Mouse (Mus musculus) mature B cell (primary cell): ENCODE data around the gene Mamstr.

ENCODE experiments used
- in situ Hi-C: fragments of 300-500 bp; cut with MboI; formaldehyde crosslinking; loops from 2 replicates; pipeline ENCODE4 v1.14.3; 2019

Gene Mamstr

GRCm38 (mm10) chr7:45693921-45694591 is 54.3 kb downstream of the Mamstr start, which contains the start of gene Sec1:
Gene Sec1, minus strand, starts transcription at chr7:45694402.
- in situ Hi-C loops, result no loop called here

GRCm38 (mm10) chr7:45695098-45695497 is 55.3 kb downstream of the Mamstr start:
- in situ Hi-C loops, result no loop called here
